Mouse (Mus musculus): ENCODE measurements around the gene Chst11.
A peak's percentile ranks its signal among the peaks of the same experiment; 100 is the strongest.

The Chst11 gene

GRCm38 (mm10) chr10:83210122-83210521, 224.8 kb downstream of the Chst11 start:
- no peak for DNase-seq (ENCODE audit: low read depth, low spot score)

- peak; percentile 19 for DNase-seq (ENCODE audit: low read depth, low spot score)
These were observed 225.8 kb downstream of the Chst11 start for GRCm38 (mm10) chr10:83210968-83211583.

GRCm38 (mm10) chr10:83212618-83213017, 227.3 kb downstream of the Chst11 start:
- no peak for DNase-seq (ENCODE audit: low read depth, low spot score)

- no peak for DNase-seq (ENCODE audit: low read depth, low spot score)
These were observed 230.3 kb downstream of the Chst11 start for GRCm38 (mm10) chr10:83215559-83215958.

- DNase-seq (ENCODE audit: low read depth, low spot score): no peak
These were observed 232.0 kb downstream of the Chst11 start for GRCm38 (mm10) chr10:83217256-83217655.

- DNase-seq (ENCODE audit: low read depth, low spot score): no peak
These were observed 233.5 kb downstream of the Chst11 start for GRCm38 (mm10) chr10:83218778-83219177.

GRCm38 (mm10) chr10:83219729-83220128, 234.4 kb downstream of the Chst11 start:
- DNase-seq (ENCODE audit: low read depth, low spot score): peak; percentile 57

GRCm38 (mm10) chr10:83220217-83220616, 234.9 kb downstream of the Chst11 start:
- no peak for DNase-seq (ENCODE audit: low read depth, low spot score)

- DNase-seq (ENCODE audit: low read depth, low spot score): no peak
These were observed 235.5 kb downstream of the Chst11 start for GRCm38 (mm10) chr10:83220847-83221246.

GRCm38 (mm10) chr10:83224999-83225398, 239.7 kb downstream of the Chst11 start:
- peak; percentile 43 for DNase-seq (ENCODE audit: low read depth, low spot score)

GRCm38 (mm10) chr10:83228626-83229025, 243.3 kb downstream of the Chst11 start:
- DNase-seq (ENCODE audit: low read depth, low spot score): no peak

GRCm38 (mm10) chr10:83233967-83234366, 248.7 kb downstream of the Chst11 start:
- DNase-seq (ENCODE audit: low read depth, low spot score): no peak

- no peak for DNase-seq (ENCODE audit: low read depth, low spot score)
These were observed 249.1 kb downstream of the Chst11 start for GRCm38 (mm10) chr10:83234391-83234790.

GRCm38 (mm10) chr10:83242106-83242686, 256.9 kb downstream of the Chst11 start:
- no peak for DNase-seq (ENCODE audit: low read depth, low spot score)

GRCm38 (mm10) chr10:83244131-83244530, 258.8 kb downstream of the Chst11 start:
- DNase-seq (ENCODE audit: low read depth, low spot score): no peak
